Mouse (Mus musculus): ENCODE measurements around the gene Fkbp5.
A peak's percentile ranks its signal among the peaks of the same experiment; 100 is the strongest.
"Not testable (repeated sequence)": the region's sequence is repeated elsewhere in the genome, so short reads cannot be mapped to it uniquely, and the experiment has no call there.

The Fkbp5 gene

GRCm38 (mm10) chr17:28517441-28517955 lies at the start of gene Fkbp5:
Gene Fkbp5 (minus strand): TSS chr17:28517527.
- DNase-seq (ENCODE audit: low spot score), result no peak

- DNase-seq (ENCODE audit: low spot score), result no peak
Observed at GRCm38 (mm10) chr17:28565181-28565580, 47.9 kb upstream of the Fkbp5 start.

- no peak for DNase-seq (ENCODE audit: low spot score)
Observed at GRCm38 (mm10) chr17:28561613-28562012, 44.3 kb upstream of the Fkbp5 start.

GRCm38 (mm10) chr17:28560598-28560997 lies 43.3 kb upstream of the Fkbp5 start, which contains the start of gene Clps:
Gene Clps (minus strand): TSS chr17:28560766.
- DNase-seq (ENCODE audit: low spot score), result no peak

GRCm38 (mm10) chr17:28557772-28558171 lies 40.4 kb upstream of the Fkbp5 start:
- no peak for DNase-seq (ENCODE audit: low spot score)

- no peak for DNase-seq (ENCODE audit: low spot score)
Observed at GRCm38 (mm10) chr17:28556635-28557396, 39.5 kb upstream of the Fkbp5 start.

- DNase-seq (ENCODE audit: low spot score), result not testable (repeated sequence)
Observed at GRCm38 (mm10) chr17:28554021-28554420, 36.7 kb upstream of the Fkbp5 start.

- DNase-seq (ENCODE audit: low spot score), result peak; percentile 39
Observed at GRCm38 (mm10) chr17:28553040-28553793, 35.9 kb upstream of the Fkbp5 start.

GRCm38 (mm10) chr17:28549111-28549510 lies 31.8 kb upstream of the Fkbp5 start, which contains the start of gene Clpsl2:
Gene Clpsl2 (plus strand): TSS chr17:28549411.
- DNase-seq (ENCODE audit: low spot score), result no peak

- no peak for DNase-seq (ENCODE audit: low spot score)
Observed at GRCm38 (mm10) chr17:28548550-28548949, 31.2 kb upstream of the Fkbp5 start.

- DNase-seq (ENCODE audit: low spot score), result no peak
Observed at GRCm38 (mm10) chr17:28546925-28547324, 29.6 kb upstream of the Fkbp5 start.

- no peak for DNase-seq (ENCODE audit: low spot score)
Observed at GRCm38 (mm10) chr17:28537881-28538280, 20.6 kb upstream of the Fkbp5 start.

- DNase-seq (ENCODE audit: low spot score), result no peak
Observed at GRCm38 (mm10) chr17:28533327-28533726, 16.0 kb upstream of the Fkbp5 start.

GRCm38 (mm10) chr17:28532557-28532956 lies 15.2 kb upstream of the Fkbp5 start:
- no peak for DNase-seq (ENCODE audit: low spot score)

- no peak for DNase-seq (ENCODE audit: low spot score)
Observed at GRCm38 (mm10) chr17:28531946-28532345, 14.6 kb upstream of the Fkbp5 start.

- no peak for DNase-seq (ENCODE audit: low spot score)
Observed at GRCm38 (mm10) chr17:28530506-28530905, 13.2 kb upstream of the Fkbp5 start, which contains the start of gene Armc12. Gene Armc12 (plus strand): TSS chr17:28530806.

GRCm38 (mm10) chr17:28529116-28529515 lies 11.8 kb upstream of the Fkbp5 start:
- DNase-seq (ENCODE audit: low spot score), result no peak

GRCm38 (mm10) chr17:28528043-28528351 lies 10.7 kb upstream of the Fkbp5 start:
- DNase-seq (ENCODE audit: low spot score), result peak; percentile 67

- no peak for DNase-seq (ENCODE audit: low spot score)
Observed at GRCm38 (mm10) chr17:28527184-28528042, 10.1 kb upstream of the Fkbp5 start.

- no peak for DNase-seq (ENCODE audit: low spot score)
Observed at GRCm38 (mm10) chr17:28524831-28525430, 7.6 kb upstream of the Fkbp5 start.

GRCm38 (mm10) chr17:28524009-28524695 lies 6.8 kb upstream of the Fkbp5 start:
- DNase-seq (ENCODE audit: low spot score), result no peak

Measured in spleen, adult 12 weeks (tissue).